Mouse (Mus musculus): Measurements from ENCODE around the gene Nol6.
"Not testable (repeated sequence)": the region's sequence is repeated elsewhere in the genome, so short reads cannot be mapped to it uniquely, and the experiment has no call there.

- not testable (repeated sequence) for TF ChIP-seq CTCF (IDR thresholded peaks at IDR 0.05; ENCODE audit: low read depth)
- 0 out of 2 replicates have a peak, but pooled peaks have one; percentile 21 for TF ChIP-seq EP300 (IDR thresholded peaks at IDR 0.05; ENCODE audit: low read depth)
These were observed 41.5 kb downstream of the Nol6 start for GRCm38 (mm10) chr4:41082803-41083202.
